Mouse (Mus musculus) embryonic facial prominence, embryonic 13.5 days (tissue): ENCODE data around the gene Cul5. TPM values are rescaled to one million over a fixed set of nuclear protein-coding genes. Genes with fewer than 3 reads are reported as not detected.

Experiments
- polyA plus RNA-seq: library from polyadenylated mRNA; unstranded; fragments of >200 nt; fragmentation: Nextera tagmentation; extraction: Ambion mirVana; gene quantifications from 2 replicates; pipeline ENCODE4 v1.2.1, GENCODE M21; 2015

Cul5 gene
- polyA plus RNA-seq, 1 experiment from 2014 or later, result 36.1 TPM

Other genes with a start within 250 kb of the Cul5 start
- gene Atm, start 133.3 kb downstream of the Cul5 start, polyA plus RNA-seq, result 20.3 and 22.0 TPM in 2 replicates
- 21.9 and 22.6 TPM in 2 replicates for gene Npat, start 133.0 kb downstream of the Cul5 start, polyA plus RNA-seq
- gene Acat1, start 59.6 kb downstream of the Cul5 start, polyA plus RNA-seq, result 113 and 131 TPM in 2 replicates
- gene Rab39, start 36.2 kb upstream of the Cul5 start, polyA plus RNA-seq, result 0.52 and 0.73 TPM in 2 replicates
- 10.5 and 10.9 TPM in 2 replicates for gene Slc35f2, start 101.5 kb upstream of the Cul5 start, polyA plus RNA-seq
- gene Sln, start 180.2 kb upstream of the Cul5 start, polyA plus RNA-seq, result 4.6 and 6.0 TPM in 2 replicates